Mouse (Mus musculus) liver, postnatal 0 days (tissue): ENCODE results near the gene Rbfox3.

Source experiments
- CTCF ChIP-seq: sonication (generic); IDR thresholded peaks from 2 replicates; pipeline ENCODE4 v1.5.1; 2016; ENCODE audit warnings: antibody characterized with exemption, low read depth
- EP300 ChIP-seq: IDR thresholded peaks from 2 replicates; pipeline ENCODE4 v1.6.1; 2016; ENCODE audit warnings: antibody characterized with exemption, low read depth, mild to moderate bottlenecking

DNA sequence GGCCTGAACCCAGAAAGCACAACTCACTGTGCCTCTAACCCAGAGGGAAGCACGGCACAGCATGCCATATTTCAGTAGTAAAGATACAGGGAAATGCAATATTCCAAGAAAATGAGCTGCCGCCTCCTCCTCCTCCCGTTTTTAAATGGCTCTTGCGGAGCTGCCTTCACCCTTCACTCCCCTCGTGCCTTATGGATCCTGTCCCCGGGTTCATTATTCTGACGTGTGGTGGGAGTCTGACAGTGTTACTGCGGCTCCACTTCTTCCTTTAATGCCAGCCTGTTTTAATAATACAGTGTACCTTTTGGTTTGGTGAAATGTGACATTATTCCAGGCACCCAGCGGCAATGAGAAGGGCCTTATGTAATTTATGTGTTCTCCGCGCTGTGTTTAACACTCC lies 97.5 kb downstream of the Rbfox3 start:
- no peak for TF ChIP-seq CTCF
- TF ChIP-seq EP300, result no peak
